Mouse (Mus musculus): Measurements from ENCODE around the gene Pip5k1b.

GRCm38 (mm10) chr19:24585171-24585570 is 29.5 kb upstream of the Pip5k1b start:
- TF ChIP-seq MYOG (IDR thresholded peaks at IDR 0.05; ENCODE audit: control insufficient read depth in 1 of 3, insufficient read depth in 1 of 3, insufficient read length in 2 of 3, low read depth in 2 of 3) (no peak), USF1 (IDR thresholded peaks at IDR 0.05; ENCODE audit: low read depth) (no peak), POLR2A (IDR thresholded peaks at IDR 0.05; ENCODE audit: insufficient read length, low read depth) (no peak), TCF12 (IDR thresholded peaks at IDR 0.05; ENCODE audit: insufficient read depth, poor library complexity, severe bottlenecking) (no peak), MAX (IDR thresholded peaks at IDR 0.05; ENCODE audit: low read depth) (no peak), TCF3 (IDR thresholded peaks at IDR 0.05; ENCODE audit: insufficient read length, low read depth) (no peak), MYOD1 (IDR thresholded peaks at IDR 0.05; ENCODE audit: control insufficient read depth in 1 of 3, insufficient read length in 2 of 3, low read depth in 2 of 3) (no peak), CEBPB (IDR thresholded peaks at IDR 0.05; ENCODE audit: insufficient read depth, poor library complexity, severe bottlenecking) (no peak), E2F4 (IDR thresholded peaks at IDR 0.05; ENCODE audit: insufficient read depth) (no peak), SRF (IDR thresholded peaks at IDR 0.05; ENCODE audit: control insufficient read depth, insufficient read length, low read depth) (no peak), POLR2AphosphoS2 (IDR thresholded peaks at IDR 0.05; ENCODE audit: insufficient read length, low read depth) (no peak)

Measured in myocyte (in vitro differentiated cells).